Mouse (Mus musculus): Measurements from ENCODE around the gene Snap91.

Gene Snap91

GRCm38 (mm10) chr9:86850452-86851207 is 29.8 kb downstream of the Snap91 start:
- no peak for TF ChIP-seq GATA4 (IDR thresholded peaks at IDR 0.05; ENCODE audit: insufficient replicate concordance, low read length)

- TF ChIP-seq GATA4 (IDR thresholded peaks at IDR 0.05; ENCODE audit: insufficient replicate concordance, low read length): no peak
Observed at GRCm38 (mm10) chr9:86843747-86844353, 36.6 kb downstream of the Snap91 start.

- TF ChIP-seq GATA4 (IDR thresholded peaks at IDR 0.05; ENCODE audit: insufficient replicate concordance, low read length): no peak
Observed at GRCm38 (mm10) chr9:86829792-86830191, 50.7 kb downstream of the Snap91 start.

GRCm38 (mm10) chr9:86829034-86829433 is 51.4 kb downstream of the Snap91 start:
- TF ChIP-seq GATA4 (IDR thresholded peaks at IDR 0.05; ENCODE audit: insufficient replicate concordance, low read length): no peak

GRCm38 (mm10) chr9:86819366-86819765 is 61.1 kb downstream of the Snap91 start:
- no peak for TF ChIP-seq GATA4 (IDR thresholded peaks at IDR 0.05; ENCODE audit: insufficient replicate concordance, low read length)

GRCm38 (mm10) chr9:86817673-86818072 is 62.8 kb downstream of the Snap91 start:
- no peak for TF ChIP-seq GATA4 (IDR thresholded peaks at IDR 0.05; ENCODE audit: insufficient replicate concordance, low read length)

- no peak for TF ChIP-seq GATA4 (IDR thresholded peaks at IDR 0.05; ENCODE audit: insufficient replicate concordance, low read length)
Observed at GRCm38 (mm10) chr9:86814340-86814739, 66.1 kb downstream of the Snap91 start.

GRCm38 (mm10) chr9:86813327-86813726 is 67.1 kb downstream of the Snap91 start:
- TF ChIP-seq GATA4 (IDR thresholded peaks at IDR 0.05; ENCODE audit: insufficient replicate concordance, low read length): no peak

- TF ChIP-seq GATA4 (IDR thresholded peaks at IDR 0.05; ENCODE audit: insufficient replicate concordance, low read length): no peak
Observed at GRCm38 (mm10) chr9:86810696-86811232, 69.7 kb downstream of the Snap91 start.

GRCm38 (mm10) chr9:86810213-86810612 is 70.2 kb downstream of the Snap91 start:
- no peak for TF ChIP-seq GATA4 (IDR thresholded peaks at IDR 0.05; ENCODE audit: insufficient replicate concordance, low read length)

GRCm38 (mm10) chr9:86800600-86801163 is 79.8 kb downstream of the Snap91 start:
- no peak for TF ChIP-seq GATA4 (IDR thresholded peaks at IDR 0.05; ENCODE audit: insufficient replicate concordance, low read length)

GRCm38 (mm10) chr9:86799099-86799498 is 81.4 kb downstream of the Snap91 start:
- no peak for TF ChIP-seq GATA4 (IDR thresholded peaks at IDR 0.05; ENCODE audit: insufficient replicate concordance, low read length)

- TF ChIP-seq GATA4 (IDR thresholded peaks at IDR 0.05; ENCODE audit: insufficient replicate concordance, low read length): no peak
Observed at GRCm38 (mm10) chr9:86798686-86799085, 81.8 kb downstream of the Snap91 start.

- no peak for TF ChIP-seq GATA4 (IDR thresholded peaks at IDR 0.05; ENCODE audit: insufficient replicate concordance, low read length)
Observed at GRCm38 (mm10) chr9:86798129-86798528, 82.3 kb downstream of the Snap91 start.

GRCm38 (mm10) chr9:86797553-86797952 is 82.9 kb downstream of the Snap91 start:
- TF ChIP-seq GATA4 (IDR thresholded peaks at IDR 0.05; ENCODE audit: insufficient replicate concordance, low read length): no peak

- no peak for TF ChIP-seq GATA4 (IDR thresholded peaks at IDR 0.05; ENCODE audit: insufficient replicate concordance, low read length)
Observed at GRCm38 (mm10) chr9:86795236-86795635, 85.2 kb downstream of the Snap91 start.
